Mouse (Mus musculus) G1E (cell line): ENCODE measurements around the gene Hist1h2ad. TPM values are rescaled to one million over a fixed set of nuclear protein-coding genes. Genes with fewer than 3 reads are reported as not detected.
"Not testable (repeated sequence)": the region's sequence is repeated elsewhere in the genome, so short reads cannot be mapped to it uniquely, and the experiment has no call there.

Experiments
- ATAC-seq: 2 replicates; pipeline ENCODE4 v1.8.0; 2016; ENCODE audit warnings: mild to moderate bottlenecking; ENCODE audit not compliant: insufficient number of reproducible peaks, poor library complexity, low FRiP score, severe bottlenecking; ENCODE audit errors: extremely low read depth
- DNase-seq: peaks from one replicate; pipeline ENCODE4 v3.0.0; 2012; ENCODE audit warnings: low spot score
- H3K27me3 ChIP-seq: 2 replicates; pipeline ENCODE4 v1.6.1; 2012; ENCODE audit warnings: mild to moderate bottlenecking, low read length, inconsistent platforms; ENCODE audit not compliant: insufficient read depth
- H3K36me3 ChIP-seq: replicated peaks from 2 replicates; pipeline ENCODE3; 2012; ENCODE audit warnings: mild to moderate bottlenecking, inconsistent platforms
- H3K4me1 ChIP-seq: 2 replicates; pipeline ENCODE4 v1.6.1; 2012; ENCODE audit warnings: low read depth, low read length, inconsistent platforms, mixed read lengths; ENCODE audit not compliant: insufficient read depth
- H3K4me3 ChIP-seq: 2 replicates; pipeline ENCODE4 v1.5.1; 2012; ENCODE audit warnings: low read depth, mild to moderate bottlenecking, inconsistent platforms, low read length, moderate library complexity, mixed read lengths
- H3K9me3 ChIP-seq: replicated peaks from 2 replicates; pipeline ENCODE4 v1.6.1; 2012; ENCODE audit warnings: inconsistent platforms
- CTCF ChIP-seq: IDR thresholded peaks from 2 replicates; pipeline ENCODE4 v1.5.1; 2012; ENCODE audit warnings: low read depth, low read length, inconsistent platforms, mixed read lengths
- GATA1 ChIP-seq: IDR thresholded peaks from 2 replicates; pipeline ENCODE4 v1.6.1; 2012; ENCODE audit warnings: borderline replicate concordance, low read length, inconsistent platforms, mixed read lengths
- GATA2 ChIP-seq: IDR thresholded peaks from 2 replicates; pipeline ENCODE4 v1.6.1; 2012; ENCODE audit warnings: low read depth, low read length, inconsistent platforms, borderline replicate concordance
- POLR2AphosphoS5 ChIP-seq: IDR thresholded peaks from 2 replicates; pipeline ENCODE4 v1.6.1; 2012; ENCODE audit warnings: low read depth, low read length, inconsistent platforms; ENCODE audit not compliant: insufficient replicate concordance
- TAL1 ChIP-seq: conservative IDR thresholded peaks from 2 replicates; pipeline ENCODE4 v1.6.1; 2012; ENCODE audit warnings: low read depth, low read length, inconsistent platforms, mixed read lengths
- polyA plus RNA-seq: library from polyadenylated mRNA; stranded (reverse); fragments of >175 nt; gene quantifications from 2 replicates; pipeline ENCODE4 v1.2.3, GENCODE M21; 2012
- total RNA-seq, 2 experiments: library from RNA; stranded (forward) in 1 of 2; stranded (reverse) in 1 of 2; fragments of 200-1000 nt in 1 of 2; fragments of >200 nt in 1 of 2; fragmentation: Nextera tagmentation in 1 of 2; gene quantifications; 2 replicates each; pipeline ENCODE4 v1.2.3; 2014 to 2017

The Hist1h2ad gene
- total and polyA plus RNA-seq, 3 experiments, result 2.3 to 491 (median 7.3) TPM

- H3K4me1 ChIP-seq, result peaks cover 53% of the 10 kb centered on the region
- no peaks in the 10 kb centered on the region for H3K9me3 ChIP-seq
- TF ChIP-seq GATA1 (no peak), POLR2AphosphoS5 (peak; percentile 99)
- peak; percentile 35 for DNase-seq
- H3K36me3 ChIP-seq, result no peaks in the 10 kb centered on the region
- ATAC-seq, result peak; percentile 50
- peak within 1 kb of the TSS; percentile 69 for H3K4me3 ChIP-seq
- H3K27me3 ChIP-seq, result no peaks in the 10 kb centered on the region
These were observed 7.4 kb downstream of the Hist1h2ad start, which contains the start of gene Hist1h4d for GRCm38 (mm10) chr13:23581408-23582218. Gene Hist1h4d (plus strand): TSS chr13:23581598.

GRCm38 (mm10) chr13:23582219-23583056 lies 8.3 kb downstream of the Hist1h2ad start:
- TF ChIP-seq TAL1, result no peak
- peak; percentile 36; the same call in 1 of the 2 replicates for TF ChIP-seq POLR2AphosphoS5
- peaks cover 50% of the 10 kb centered on the region for H3K4me1 ChIP-seq
- H3K4me3 ChIP-seq, result peak overlapping the region; percentile 69; the same call in 1 of the 2 replicates
- no peaks in the 10 kb centered on the region for H3K36me3 ChIP-seq
- no peaks in the 10 kb centered on the region for H3K27me3 ChIP-seq
- DNase-seq (no peak), ATAC-seq (peak; percentile 2; the same call in 1 of the 2 replicates)
- H3K9me3 ChIP-seq, result no peaks in the 10 kb centered on the region

DNA sequence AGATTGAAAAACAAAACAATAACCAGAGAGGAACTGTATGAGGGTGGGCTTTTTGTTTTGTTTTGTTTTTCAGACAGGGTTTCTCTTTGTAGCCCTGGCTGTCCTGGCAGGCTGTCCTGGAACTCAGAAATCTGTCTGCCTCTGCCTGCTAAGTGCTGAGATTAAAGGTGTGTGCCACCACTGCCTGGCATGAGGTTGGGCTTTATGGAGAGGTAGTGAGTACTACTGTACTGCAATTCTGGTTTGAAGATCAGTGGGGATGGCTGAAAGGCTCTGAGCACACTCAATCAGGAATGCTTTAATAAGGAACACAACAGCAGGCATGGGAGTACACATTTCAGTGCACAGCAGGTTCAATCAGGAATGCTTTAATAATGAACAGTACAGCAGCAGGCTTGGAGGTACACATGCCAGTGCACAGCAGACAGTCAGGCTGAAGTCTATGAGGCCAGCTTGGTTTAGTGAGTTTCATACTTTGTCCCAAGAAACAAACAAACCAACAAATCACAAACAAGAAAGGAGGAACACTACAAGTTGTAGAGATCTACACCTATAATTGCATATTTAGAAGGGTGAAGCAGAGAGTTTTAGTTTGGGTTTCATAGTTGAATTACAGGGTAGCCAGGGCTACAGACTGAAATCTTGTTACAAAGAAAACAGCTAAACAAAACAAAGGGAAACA lies 9.3 kb downstream of the Hist1h2ad start:
- no peaks in the 10 kb centered on the region for H3K9me3 ChIP-seq
- ATAC-seq (no peak), DNase-seq (no peak)
- H3K4me1 ChIP-seq, result peaks cover 51% of the 10 kb centered on the region
- TF ChIP-seq CTCF (no peak), POLR2AphosphoS5 (peak; percentile 97; the same call in 1 of the 2 replicates)
- H3K36me3 ChIP-seq, result no peaks in the 10 kb centered on the region
- H3K4me3 ChIP-seq, result no peak overlapping the region; the same call in 1 of the 2 replicates
- no peaks in the 10 kb centered on the region for H3K27me3 ChIP-seq

- DNase-seq, result no peak
These were observed 10.2 kb downstream of the Hist1h2ad start for GRCm38 (mm10) chr13:23584331-23584730.

GRCm38 (mm10) chr13:23585029-23585441 lies 10.9 kb downstream of the Hist1h2ad start:
- Histone ChIP-seq H3K27me3 (no peaks in the 10 kb centered on the region), H3K4me3 (peak overlapping the region; percentile 64), H3K4me1 (peaks cover 61% of the 10 kb centered on the region), H3K36me3 (no peaks in the 10 kb centered on the region), H3K9me3 (no peaks in the 10 kb centered on the region)
- peak; percentile 97 for TF ChIP-seq POLR2AphosphoS5
- TF ChIP-seq GATA2, result no peak
- ATAC-seq, result peak; percentile 4; the same call in 1 of the 2 replicates
- DNase-seq, result no peak

More at GRCm38 (mm10) chr13:23584331-23584730, 10.2 kb downstream of the Hist1h2ad start:
- H3K9me3 ChIP-seq, result no peaks in the 10 kb centered on the region
- no peak for ATAC-seq
- H3K27me3 ChIP-seq, result no peaks in the 10 kb centered on the region
- TF ChIP-seq TAL1 (no peak), POLR2AphosphoS5 (0 out of 2 replicates have a peak, but pooled peaks have one; percentile 88)
- H3K36me3 ChIP-seq, result no peaks in the 10 kb centered on the region
- H3K4me1 ChIP-seq, result peaks cover 59% of the 10 kb centered on the region
- peak overlapping the region; percentile 33; the same call in 1 of the 2 replicates for H3K4me3 ChIP-seq

DNA sequence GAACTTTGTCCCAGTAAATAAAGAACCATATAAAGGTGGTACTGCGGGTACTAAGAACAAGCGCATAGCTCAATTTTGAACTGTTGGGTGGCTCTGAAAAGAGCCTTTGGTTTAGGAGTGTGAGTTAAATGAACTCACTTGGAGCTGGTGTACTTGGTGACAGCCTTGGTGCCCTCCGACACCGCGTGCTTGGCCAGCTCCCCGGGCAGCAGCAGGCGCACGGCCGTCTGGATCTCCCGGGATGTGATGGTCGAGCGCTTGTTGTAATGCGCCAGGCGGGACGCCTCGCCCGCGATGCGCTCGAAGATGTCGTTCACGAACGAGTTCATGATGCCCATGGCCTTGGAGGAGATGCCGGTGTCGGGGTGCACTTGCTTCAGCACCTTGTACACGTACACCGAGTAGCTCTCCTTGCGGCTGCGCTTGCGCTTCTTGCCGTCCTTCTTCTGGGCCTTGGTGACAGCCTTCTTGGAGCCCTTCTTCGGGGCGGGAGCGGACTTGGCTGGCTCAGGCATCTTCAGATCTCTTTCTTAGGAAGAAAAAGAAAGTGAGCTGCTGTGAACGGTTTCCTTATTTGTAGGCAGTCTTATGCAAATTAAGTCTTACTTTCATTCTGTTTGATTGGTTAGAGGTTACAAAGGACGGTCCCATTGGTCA lies 11.4 kb downstream of the Hist1h2ad start:
- peak overlapping the region; percentile 64; the same call in 1 of the 2 replicates for H3K4me3 ChIP-seq
- peak; percentile 99 for TF ChIP-seq POLR2AphosphoS5
- H3K36me3 ChIP-seq, H3K9me3 ChIP-seq, H3K27me3 ChIP-seq: not testable (repeated sequence)
- H3K4me1 ChIP-seq, result peaks cover 62% of the 10 kb centered on the region
- DNase-seq (peak; percentile 38), ATAC-seq (peak; percentile 71)
